Mouse (Mus musculus) adrenal gland, adult (tissue): ENCODE measurements at regions not wholly inside any gene's neighbourhood (a gene's known extent, or its start where the extent isn't known, plus 50 kb on each side); places are given as distances from the start of the nearest gene placed in this dataset.

Source experiments
- DNase-seq, 2 experiments: peaks; one replicate each; pipeline ENCODE4 v3.0.0; 2022 to 2023; ENCODE audit warnings: low spot score in 1 of 2; ENCODE audit not compliant: inconsistent age in 2 of 2

GRCm38 (mm10) chr13:24527812-24528531 is 54.0 kb upstream of the Ripor2 start:
- peak in 1 of 2 experiments; percentile 47 for DNase-seq
